Mouse (Mus musculus) forebrain, embryonic 13.5 days (tissue): Measurements from ENCODE around the gene Sf3b2. TPM values are rescaled to one million over a fixed set of nuclear protein-coding genes. Genes with fewer than 3 reads are reported as not detected.
A peak's percentile ranks its signal among the peaks of the same experiment; 100 is the strongest.

ENCODE experiments used
- ATAC-seq: fragments of 200-750 bp; cut with Nextera tagmentation; 2 replicates; pipeline ENCODE4 v1.8.0; 2017
- H3K27ac ChIP-seq: fragments of 300-500 bp; sonication (generic); 2 replicates; pipeline ENCODE4 v1.5.1; 2015; ENCODE audit warnings: inconsistent platforms, mild to moderate bottlenecking, moderate library complexity
- H3K27me3 ChIP-seq: fragments of 300-500 bp; sonication (generic); 2 replicates; pipeline ENCODE4 v1.6.1; 2015; ENCODE audit warnings: mild to moderate bottlenecking, inconsistent platforms
- H3K36me3 ChIP-seq: fragments of 300-500 bp; sonication (generic); 2 replicates; pipeline ENCODE4 v1.6.1; 2015; ENCODE audit warnings: mild to moderate bottlenecking, inconsistent platforms; ENCODE audit not compliant: poor library complexity, severe bottlenecking
- H3K4me1 ChIP-seq: fragments of 300-500 bp; sonication (generic); 2 replicates; pipeline ENCODE4 v1.6.1; 2015; ENCODE audit warnings: inconsistent platforms
- H3K4me2 ChIP-seq: fragments of 300-500 bp; sonication (generic); 2 replicates; pipeline ENCODE4 v1.6.1; 2015; ENCODE audit warnings: inconsistent platforms, mild to moderate bottlenecking, moderate library complexity
- H3K4me3 ChIP-seq: fragments of 300-500 bp; sonication (generic); 2 replicates; pipeline ENCODE4 v1.5.1; 2015; ENCODE audit warnings: mild to moderate bottlenecking, inconsistent platforms
- H3K9ac ChIP-seq: fragments of 300-500 bp; sonication (generic); 2 replicates; pipeline ENCODE4 v1.6.1; 2015; ENCODE audit warnings: mild to moderate bottlenecking, inconsistent platforms
- H3K9me3 ChIP-seq: fragments of 300-500 bp; sonication (generic); replicated peaks from 2 replicates; pipeline ENCODE4 v1.6.1; 2016; ENCODE audit warnings: inconsistent platforms
- WGBS: fragments of 180-500 bp; shearing (Covaris S2); methylation state at CpG from one replicate; pipeline ENCODE4 v1.1.7; 2015; 5-methylcytosine and 5-hydroxymethylcytosine counted together
- polyA plus RNA-seq: library from polyadenylated mRNA; unstranded; fragments of >200 nt; fragmentation: Nextera tagmentation; extraction: Ambion mirVana; gene quantifications from 2 replicates; pipeline ENCODE4 v1.2.1, GENCODE M21; 2015

Gene Sf3b2
- polyA plus RNA-seq, 1 experiment from 2014 or later, result 428 TPM

- Histone ChIP-seq H3K27me3 (no peaks in the 10 kb centered on the region), H3K9ac (peak overlapping the region; percentile 34; the same call in 1 of the 2 replicates)
- 92% methylated on average over 6 of the region's 6 CpGs for WGBS
Observed at GRCm38 (mm10) chr19:5300588-5300987, 5.3 kb upstream of the Sf3b2 start.

GRCm38 (mm10) chr19:5297903-5298800 is 2.9 kb upstream of the Sf3b2 start, which contains the start of gene Gal3st3:
Gal3st3 (plus strand) TSS chr19:5298331.
- peak; percentile 62 for ATAC-seq
- Histone ChIP-seq H3K4me1 (peaks cover 44% of the 10 kb centered on the region), H3K36me3 (peaks cover 17% of the 10 kb centered on the region), H3K9ac (peak within 1 kb of the TSS; percentile 87), H3K4me2 (peak within 1 kb of the TSS; percentile 80), H3K27ac (peak within 1 kb of the TSS; percentile 74), H3K4me3 (peak within 1 kb of the TSS; percentile 63), H3K9me3 (no peaks in the 10 kb centered on the region), H3K27me3 (no peaks in the 10 kb centered on the region)
- WGBS, result 5% methylated on average over 28 of the region's 32 CpGs

More at GRCm38 (mm10) chr19:5300588-5300987, 5.3 kb upstream of the Sf3b2 start:
- no peaks in the 10 kb centered on the region for H3K9me3 ChIP-seq
- no peak for ATAC-seq
- H3K27ac ChIP-seq, result no peak overlapping the region
- H3K4me1 ChIP-seq, result peaks cover 31% of the 10 kb centered on the region
- H3K4me3 ChIP-seq, result no peak overlapping the region
- no peak overlapping the region for H3K4me2 ChIP-seq
- peaks cover 31% of the 10 kb centered on the region for H3K36me3 ChIP-seq

GRCm38 (mm10) chr19:5296630-5297029 is 1.4 kb upstream of the Sf3b2 start:
- Histone ChIP-seq H3K4me1 (peaks cover 48% of the 10 kb centered on the region), H3K9me3 (no peaks in the 10 kb centered on the region), H3K9ac (no peak overlapping the region), H3K27me3 (no peaks in the 10 kb centered on the region), H3K27ac (no peak overlapping the region), H3K4me3 (no peak overlapping the region), H3K4me2 (peak overlapping the region; percentile 89; the same call in 1 of the 2 replicates), H3K36me3 (peaks cover 22% of the 10 kb centered on the region)
- no peak for ATAC-seq
- 83% methylated on average over 5 of the region's 5 CpGs for WGBS

GRCm38 (mm10) chr19:5295736-5296075 is 451 bp upstream of the Sf3b2 start:
- no peaks in the 10 kb centered on the region for H3K27me3 ChIP-seq
- H3K4me2 ChIP-seq, result peak overlapping the region; percentile 89
- WGBS, result 7% methylated on average over 13 of the region's 13 CpGs
- peak; percentile 46 for ATAC-seq
- H3K4me3 ChIP-seq, result peak overlapping the region; percentile 89
- H3K9ac ChIP-seq, result peak overlapping the region; percentile 75
- peaks cover 32% of the 10 kb centered on the region for H3K36me3 ChIP-seq
- H3K4me1 ChIP-seq, result peaks cover 47% of the 10 kb centered on the region
- no peaks in the 10 kb centered on the region for H3K9me3 ChIP-seq
- peak overlapping the region; percentile 88 for H3K27ac ChIP-seq

- H3K4me1 ChIP-seq, result peaks cover 7% of the 10 kb centered on the region
- H3K27ac ChIP-seq, result no peak overlapping the region
- H3K9me3 ChIP-seq, result no peaks in the 10 kb centered on the region
- H3K9ac ChIP-seq, result no peak overlapping the region
- H3K36me3 ChIP-seq, result peaks cover 91% of the 10 kb centered on the region
- no peak for ATAC-seq
- no peaks in the 10 kb centered on the region for H3K27me3 ChIP-seq
- H3K4me3 ChIP-seq, result no peak overlapping the region
- H3K4me2 ChIP-seq, result no peak overlapping the region
- 88% methylated on average over 8 of the region's 8 CpGs for WGBS
Observed at GRCm38 (mm10) chr19:5278381-5278780, 16.9 kb downstream of the Sf3b2 start.

GRCm38 (mm10) chr19:5277140-5277539 is 18.1 kb downstream of the Sf3b2 start:
- Histone ChIP-seq H3K36me3 (peaks cover 79% of the 10 kb centered on the region), H3K27ac (no peak overlapping the region), H3K9ac (no peak overlapping the region), H3K4me3 (no peak overlapping the region), H3K4me2 (no peak overlapping the region), H3K9me3 (no peaks in the 10 kb centered on the region), H3K4me1 (peaks cover 11% of the 10 kb centered on the region), H3K27me3 (no peaks in the 10 kb centered on the region)
- no peak for ATAC-seq
- WGBS, result 95% methylated on average over 3 of the region's 3 CpGs

GRCm38 (mm10) chr19:5276531-5276930 is 18.7 kb downstream of the Sf3b2 start:
- H3K27ac ChIP-seq, result no peak overlapping the region
- peaks cover 18% of the 10 kb centered on the region for H3K4me1 ChIP-seq
- H3K27me3 ChIP-seq, result no peaks in the 10 kb centered on the region
- H3K9me3 ChIP-seq, result no peaks in the 10 kb centered on the region
- peaks cover 73% of the 10 kb centered on the region for H3K36me3 ChIP-seq
- no peak for ATAC-seq
- WGBS, result 93% methylated on average over 2 of the region's 2 CpGs
- H3K9ac ChIP-seq, result no peak overlapping the region
- H3K4me2 ChIP-seq, result no peak overlapping the region
- H3K4me3 ChIP-seq, result no peak overlapping the region

- no peak for ATAC-seq
- H3K27me3 ChIP-seq, result no peaks in the 10 kb centered on the region
- WGBS, result 96% methylated on average over 5 of the region's 5 CpGs
- peaks cover 22% of the 10 kb centered on the region for H3K4me1 ChIP-seq
- H3K36me3 ChIP-seq, result peaks cover 65% of the 10 kb centered on the region
- no peak overlapping the region for H3K9ac ChIP-seq
- H3K9me3 ChIP-seq, result no peaks in the 10 kb centered on the region
- no peak overlapping the region for H3K27ac ChIP-seq
- no peak overlapping the region for H3K4me3 ChIP-seq
- no peak overlapping the region for H3K4me2 ChIP-seq
Observed at GRCm38 (mm10) chr19:5275736-5276135, 19.5 kb downstream of the Sf3b2 start.

- Histone ChIP-seq H3K9ac (no peak overlapping the region), H3K4me1 (peaks cover 29% of the 10 kb centered on the region), H3K27me3 (no peaks in the 10 kb centered on the region), H3K4me2 (no peak overlapping the region), H3K27ac (no peak overlapping the region), H3K4me3 (no peak overlapping the region), H3K36me3 (peaks cover 57% of the 10 kb centered on the region), H3K9me3 (no peaks in the 10 kb centered on the region)
- 94% methylated on average over 13 of the region's 13 CpGs for WGBS
- ATAC-seq, result no peak
Observed at GRCm38 (mm10) chr19:5274641-5275040, 20.6 kb downstream of the Sf3b2 start.

- H3K27me3 ChIP-seq, result no peaks in the 10 kb centered on the region
- no peak overlapping the region; the same call in 1 of the 2 replicates for H3K9ac ChIP-seq
- 76% methylated on average over 4 of the region's 4 CpGs for WGBS
- H3K4me3 ChIP-seq, result peak overlapping the region; percentile 93; the same call in 1 of the 2 replicates
- H3K9me3 ChIP-seq, result no peaks in the 10 kb centered on the region
- ATAC-seq, result no peak
- peaks cover 30% of the 10 kb centered on the region for H3K4me1 ChIP-seq
- H3K27ac ChIP-seq, result peak overlapping the region; percentile 86
- H3K4me2 ChIP-seq, result 0 out of 2 replicates have a peak overlapping the region, but pooled peaks have one; percentile 89
- peaks cover 50% of the 10 kb centered on the region for H3K36me3 ChIP-seq
Observed at GRCm38 (mm10) chr19:5273916-5274315, 21.3 kb downstream of the Sf3b2 start.

GRCm38 (mm10) chr19:5272801-5273733 is 22.2 kb downstream of the Sf3b2 start, which contains the start of gene Pacs1:
Pacs1 (minus strand) TSS chr19:5273119.
- Histone ChIP-seq H3K4me2 (peak within 1 kb of the TSS; percentile 89), H3K27ac (peak within 1 kb of the TSS; percentile 86), H3K27me3 (no peaks in the 10 kb centered on the region), H3K9me3 (no peaks in the 10 kb centered on the region), H3K9ac (peak within 1 kb of the TSS; percentile 94), H3K4me3 (peak within 1 kb of the TSS; percentile 93), H3K36me3 (peaks cover 41% of the 10 kb centered on the region), H3K4me1 (peaks cover 34% of the 10 kb centered on the region)
- under 1% methylated on average over 80 of the region's 97 CpGs for WGBS
- ATAC-seq, result peak; percentile 89
